Mouse (Mus musculus) neutrophil, adult 65 days (primary cell): ENCODE measurements around the gene Gtf2a1l. TPM values are rescaled to one million over a fixed set of nuclear protein-coding genes. Genes with fewer than 3 reads are reported as not detected.

Source experiments
- total RNA-seq: library from RNA; stranded (reverse); gene quantifications from 2 replicates; pipeline ENCODE4 v1.2.4, GENCODE M21; 2023

Gtf2a1l gene
- total RNA-seq = not detected in 2 replicates

GRCm38 (mm10) chr17:88668452-88668851 lies at the start of gene Gtf2a1l:
Gene Gtf2a1l (plus strand): TSS chr17:88668660.

Other genes with a start within 250 kb of the Gtf2a1l start
- gene Foxn2, start 227.9 kb upstream of the Gtf2a1l start, total RNA-seq = 67.6 and 81.8 TPM in 2 replicates
- gene Ppp1r21, start 138.5 kb upstream of the Gtf2a1l start, total RNA-seq = 46.1 and 86.0 TPM in 2 replicates
- gene Ston1, start 71.0 kb upstream of the Gtf2a1l start, total RNA-seq = 0.32 TPM in 1 of 2 replicates, not detected in the other
- not detected in 2 replicates for gene Lhcgr, start 123.3 kb downstream of the Gtf2a1l start, total RNA-seq